Mouse (Mus musculus): Measurements from ENCODE around the gene Pebp1.

- TF ChIP-seq CTCF (IDR thresholded peaks at IDR 0.05) (no peak), EP300 (IDR thresholded peaks at IDR 0.05) (no peak)
Measured at GRCm38 (mm10) chr5:117284682-117285081, 2.7 kb downstream of the Pebp1 start.

Data from lung, postnatal 0 days (tissue).